7 mouse cellular contexts compared by ENCODE assay signal in the genomic region with DNA sequence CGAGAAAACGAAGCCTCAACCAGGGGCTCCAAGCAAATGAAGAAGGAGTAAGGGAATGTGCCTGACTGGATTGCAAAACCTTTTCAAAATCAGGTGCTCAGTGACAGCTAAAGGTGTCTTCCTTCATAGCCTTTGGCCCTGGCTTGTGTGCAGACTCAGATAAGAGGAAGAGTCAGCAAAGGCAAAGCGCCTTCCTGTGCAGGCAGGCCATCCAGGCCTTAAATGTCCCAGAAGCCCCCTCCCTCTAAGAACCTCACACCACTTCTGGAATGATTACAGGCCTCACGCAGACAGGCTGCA. TPM values are rescaled to one million over a fixed set of nuclear protein-coding genes. Genes with fewer than 3 reads are reported as not detected.
DNase-seq lines count a peak whose midpoint lies in the region; ATAC-seq and TF ChIP-seq lines count a peak whose summit lies in the region.

No protein-coding gene starts in this region.

- H3K27ac ChIP-seq in neural tube, embryonic 11.5 days (ENCODE audit: low read depth, low read length), result peak overlapping the region; percentile 83
- H3K27ac ChIP-seq in embryonic facial prominence, embryonic 13.5 days, result peak overlapping the region; percentile 90
- H3K27ac ChIP-seq in intestine, embryonic 16.5 days (ENCODE audit: low read length), result peak overlapping the region; percentile 94
- H3K27ac ChIP-seq in midbrain, postnatal 0 days (ENCODE audit: low read depth, low read length), result 0 out of 2 replicates have a peak overlapping the region, but pooled peaks have one; percentile 86

- no peak for DNase-seq in neural tube, embryonic 11.5 days (ENCODE audit: low spot score)
- no peak for DNase-seq in neural tube, embryonic 10.5 days (ENCODE audit: extremely low spot score, low spot score)
- DNase-seq in midbrain, postnatal 0 days (ENCODE audit: low spot score), result no peak
- no peak for DNase-seq in MN1 (ENCODE audit: low spot score)
- DNase-seq in natural killer cell, adult 2 months (ENCODE audit: low spot score in 2 of 2), result no peak

- no peaks in the 10 kb centered on the region for H3K27me3 ChIP-seq in neural tube, embryonic 11.5 days (ENCODE audit: control insufficient read depth, insufficient read depth, low read length)
- no peaks in the 10 kb centered on the region for H3K27me3 ChIP-seq in embryonic facial prominence, embryonic 13.5 days
- no peaks in the 10 kb centered on the region for H3K27me3 ChIP-seq in intestine, embryonic 16.5 days (replicated peaks; ENCODE audit: control insufficient read depth, insufficient read depth, low read length)
- H3K27me3 ChIP-seq in midbrain, postnatal 0 days (ENCODE audit: insufficient read depth, low read length), result no peaks in the 10 kb centered on the region

- peak overlapping the region; percentile 82 for H3K9ac ChIP-seq in neural tube, embryonic 11.5 days (ENCODE audit: low read length)
- peak overlapping the region; percentile 91 for H3K9ac ChIP-seq in embryonic facial prominence, embryonic 13.5 days
- peak overlapping the region; percentile 95 for H3K9ac ChIP-seq in intestine, embryonic 16.5 days (ENCODE audit: low read depth, low read length)
- peak overlapping the region; percentile 94 for H3K9ac ChIP-seq in midbrain, postnatal 0 days (replicated peaks; ENCODE audit: low read length, poor library complexity, severe bottlenecking)

- no peaks in the 10 kb centered on the region for H3K9me3 ChIP-seq in neural tube, embryonic 11.5 days (ENCODE audit: control insufficient read depth, low read length)
- no peaks in the 10 kb centered on the region for H3K9me3 ChIP-seq in embryonic facial prominence, embryonic 13.5 days
- no peaks in the 10 kb centered on the region for H3K9me3 ChIP-seq in intestine, embryonic 16.5 days (ENCODE audit: control insufficient read depth, low read length)
- no peaks in the 10 kb centered on the region for H3K9me3 ChIP-seq in midbrain, postnatal 0 days (ENCODE audit: low read length)

- no peak for ATAC-seq in neural tube, embryonic 11.5 days (ENCODE audit: insufficient read depth, low FRiP score, low TSS enrichment)
- no peak for ATAC-seq in embryonic facial prominence, embryonic 13.5 days (ENCODE audit: insufficient number of reproducible peaks, insufficient read depth, low FRiP score, low TSS enrichment, low read depth)
- ATAC-seq in intestine, embryonic 16.5 days, result peak; percentile 36; the same call in 1 of the 2 replicates
- no peak; the same call in none of the 2 replicates for ATAC-seq in midbrain, postnatal 0 days (ENCODE audit: low FRiP score)

- peak overlapping the region; percentile 71 for H3K4me2 ChIP-seq in neural tube, embryonic 11.5 days (ENCODE audit: low read depth)
- peak overlapping the region; percentile 83 for H3K4me2 ChIP-seq in embryonic facial prominence, embryonic 13.5 days
- peak overlapping the region; percentile 62 for H3K4me2 ChIP-seq in intestine, embryonic 16.5 days (ENCODE audit: low read depth, low read length)
- peak overlapping the region; percentile 74 for H3K4me2 ChIP-seq in midbrain, postnatal 0 days (ENCODE audit: low read depth, low read length, poor library complexity, severe bottlenecking)

- TF ChIP-seq CTCF in midbrain, postnatal 0 days (IDR thresholded peaks at IDR 0.05), result no peak

- H3K36me3 ChIP-seq in neural tube, embryonic 11.5 days (ENCODE audit: control insufficient read depth, insufficient read depth, low read length), result no peaks in the 10 kb centered on the region
- H3K36me3 ChIP-seq in embryonic facial prominence, embryonic 13.5 days, result no peaks in the 10 kb centered on the region
- H3K36me3 ChIP-seq in intestine, embryonic 16.5 days (ENCODE audit: control insufficient read depth, insufficient read depth, low read length), result no peaks in the 10 kb centered on the region
- no peaks in the 10 kb centered on the region for H3K36me3 ChIP-seq in midbrain, postnatal 0 days (ENCODE audit: insufficient read depth, low read length)

- peak overlapping the region; percentile 63 for H3K4me3 ChIP-seq in neural tube, embryonic 11.5 days (ENCODE audit: low read depth, low read length)
- peak overlapping the region; percentile 89 for H3K4me3 ChIP-seq in embryonic facial prominence, embryonic 13.5 days
- peak overlapping the region; percentile 88 for H3K4me3 ChIP-seq in intestine, embryonic 16.5 days (ENCODE audit: low read length)
- H3K4me3 ChIP-seq in midbrain, postnatal 0 days (ENCODE audit: low read depth, low read length), result peak overlapping the region; percentile 97

- 14% methylated on average over 4 of the region's 4 CpGs for WGBS in neural tube, embryonic 11.5 days
- 7% methylated on average over 4 of the region's 4 CpGs for WGBS in embryonic facial prominence, embryonic 13.5 days
- WGBS in intestine, embryonic 16.5 days, result 9% methylated on average over 4 of the region's 4 CpGs
- WGBS in midbrain, postnatal 0 days, result 9% methylated on average over 4 of the region's 4 CpGs

- H3K4me1 ChIP-seq in neural tube, embryonic 11.5 days (ENCODE audit: control insufficient read depth, insufficient read depth, low read length), result peaks cover 2% of the 10 kb centered on the region; the same call in 1 of the 2 replicates
- H3K4me1 ChIP-seq in embryonic facial prominence, embryonic 13.5 days, result peaks cover 9% of the 10 kb centered on the region
- H3K4me1 ChIP-seq in intestine, embryonic 16.5 days (ENCODE audit: control insufficient read depth, insufficient read depth, low read length), result peaks cover 6% of the 10 kb centered on the region
- no peaks in the 10 kb centered on the region for H3K4me1 ChIP-seq in midbrain, postnatal 0 days (ENCODE audit: insufficient read depth, low read length)

RNA-seq across cellular contexts. Expression of a gene that starts 0.8 kb away (rescaled TPM):
- 7.3 and 8.1 TPM in 2 replicates for polyA plus RNA-seq in neural tube, embryonic 11.5 days (2014; fragmentation: Nextera tagmentation; extraction: Ambion mirVana)
- polyA plus RNA-seq in embryonic facial prominence, embryonic 13.5 days (2015; fragmentation: Nextera tagmentation; extraction: Ambion mirVana), result 15.5 and 16.7 TPM in 2 replicates
- 9.6 and 11.1 TPM in 2 replicates for polyA plus RNA-seq in intestine, embryonic 16.5 days (2015; fragmentation: Nextera tagmentation; extraction: Ambion mirVana)
- 51.1 and 62.3 TPM in 2 replicates for total RNA-seq in midbrain, postnatal 0 days (2014; rRNA removed)
- polyA plus RNA-seq in midbrain, postnatal 0 days (2015; fragmentation: Nextera tagmentation; extraction: Ambion mirVana), result 15.1 and 15.9 TPM in 2 replicates

RNA-seq across cellular contexts. Expression of a gene that starts 52.7 kb away (rescaled TPM):
- polyA plus RNA-seq in neural tube, embryonic 11.5 days (2014; fragmentation: Nextera tagmentation; extraction: Ambion mirVana), result 6.0 and 8.7 TPM in 2 replicates
- polyA plus RNA-seq in embryonic facial prominence, embryonic 13.5 days (2015; fragmentation: Nextera tagmentation; extraction: Ambion mirVana), result 10.0 and 17.8 TPM in 2 replicates
- 0.05 TPM in 1 of 2 replicates, not detected in the other for polyA plus RNA-seq in intestine, embryonic 16.5 days (2015; fragmentation: Nextera tagmentation; extraction: Ambion mirVana)
- total RNA-seq in midbrain, postnatal 0 days (2014; rRNA removed), result 77.5 and 90.1 TPM in 2 replicates
- 22.1 and 23.8 TPM in 2 replicates for polyA plus RNA-seq in midbrain, postnatal 0 days (2015; fragmentation: Nextera tagmentation; extraction: Ambion mirVana)
